Mouse (Mus musculus): ENCODE measurements around the gene Nlrp4b. TPM values are rescaled to one million over a fixed set of nuclear protein-coding genes. Genes with fewer than 3 reads are reported as not detected.

Gene Nlrp4b
- not detected in 2 replicates for polyA plus RNA-seq (2015; fragmentation: Nextera tagmentation; extraction: Ambion mirVana)

GRCm38 (mm10) chr7:10687489-10687888 lies at the start of gene Nlrp4b:
TSS of gene Nlrp4b (plus strand) at chr7:10687789.

DNA sequence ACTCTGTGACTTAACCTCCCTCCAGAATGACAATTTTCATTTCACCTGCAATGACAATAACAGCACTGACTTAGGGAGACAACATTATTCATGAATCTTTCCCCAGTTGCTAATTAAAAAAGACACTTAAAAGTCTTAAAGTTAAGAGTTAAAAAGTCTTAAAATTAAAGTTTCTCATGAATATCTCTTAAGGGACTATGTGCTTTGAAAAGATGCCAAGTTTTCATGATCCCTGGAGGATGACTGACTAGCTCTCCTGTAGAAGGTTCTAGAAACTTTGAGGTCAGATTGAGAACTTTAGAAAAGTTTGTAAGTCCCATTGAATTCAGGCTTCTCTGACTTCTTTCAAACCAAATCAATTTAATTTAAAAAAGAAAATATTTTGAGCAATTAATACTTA lies 66.7 kb downstream of the Nlrp4b start, which contains the start of gene Vmn1r71:
Gene Vmn1r71 (minus strand): TSS at position 101 of the 400 bp plus-strand sequence.

Other genes starting within 250 kb of the Nlrp4b start
- not detected in 2 replicates for gene Vmn1r67, start 244.5 kb upstream of the Nlrp4b start, polyA plus RNA-seq (2015; fragmentation: Nextera tagmentation; extraction: Ambion mirVana)
- gene Zik1, start 192.4 kb upstream of the Nlrp4b start, polyA plus RNA-seq (2015; fragmentation: Nextera tagmentation; extraction: Ambion mirVana) = 3.3 and 4.3 TPM in 2 replicates
- gene Vmn1r68, start 129.3 kb upstream of the Nlrp4b start, polyA plus RNA-seq (2015; fragmentation: Nextera tagmentation; extraction: Ambion mirVana) = not detected in 2 replicates
- not detected in 2 replicates for gene Vmn1r69, start 74.1 kb upstream of the Nlrp4b start, polyA plus RNA-seq (2015; fragmentation: Nextera tagmentation; extraction: Ambion mirVana)
- gene Vmn1r70, start 56.3 kb upstream of the Nlrp4b start, polyA plus RNA-seq (2015; fragmentation: Nextera tagmentation; extraction: Ambion mirVana) = not detected in 2 replicates
- not detected in 2 replicates for gene Vmn1r71, start 66.6 kb downstream of the Nlrp4b start, polyA plus RNA-seq (2015; fragmentation: Nextera tagmentation; extraction: Ambion mirVana)
- gene Zscan4b, start 217.3 kb downstream of the Nlrp4b start, polyA plus RNA-seq (2015; fragmentation: Nextera tagmentation; extraction: Ambion mirVana) = not detected in 2 replicates